Mouse (Mus musculus): ENCODE data around the gene Trmt2a.

The Trmt2a gene

GRCm38 (mm10) chr16:18248433-18249363, at the start of gene Trmt2a, which contains the start of gene Ranbp1:
Trmt2a (plus strand) TSS chr16:18248679.
Ranbp1 (minus strand) TSS chr16:18248732.
- in situ Hi-C loops (cut with MboI; ENCODE audit: low pct_unique_long_range_greater_than_20kb in 1 of 2, low sequenced_read_pairs in 2 of 2, unreplicated experiment in 1 of 2), result no loop called here

- in situ Hi-C loops (cut with MboI; ENCODE audit: low pct_unique_long_range_greater_than_20kb in 1 of 2, low sequenced_read_pairs in 2 of 2, unreplicated experiment in 1 of 2), result no loop called here
Observed at GRCm38 (mm10) chr16:18200062-18200461, 48.4 kb upstream of the Trmt2a start.

DNA sequence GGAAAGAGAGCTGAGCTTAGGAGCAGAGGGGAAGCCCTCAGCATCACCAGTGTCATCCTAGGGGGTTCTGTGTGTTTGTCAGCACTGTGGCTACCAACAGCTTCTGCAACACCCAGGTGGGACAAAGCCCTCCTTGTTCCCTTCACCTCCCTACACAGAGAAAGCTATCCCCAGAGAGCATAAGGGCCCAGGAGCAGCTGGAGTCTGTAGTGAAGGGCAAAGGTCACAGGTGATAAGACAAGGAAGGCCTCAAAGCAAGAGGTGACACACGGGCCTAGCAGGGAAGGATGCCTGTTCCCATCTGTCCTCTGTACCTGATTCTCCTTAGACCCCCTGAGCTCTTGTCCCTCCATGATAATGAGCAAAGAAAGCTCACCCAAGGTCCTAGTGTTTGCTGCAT, 46.9 kb upstream of the Trmt2a start:
- in situ Hi-C loops (cut with MboI; ENCODE audit: low pct_unique_long_range_greater_than_20kb in 1 of 2, low sequenced_read_pairs in 2 of 2, unreplicated experiment in 1 of 2), result no loop called here

- in situ Hi-C loops (cut with MboI; ENCODE audit: low pct_unique_long_range_greater_than_20kb in 1 of 2, low sequenced_read_pairs in 2 of 2, unreplicated experiment in 1 of 2), result no loop called here
Observed at GRCm38 (mm10) chr16:18202061-18202460, 46.4 kb upstream of the Trmt2a start.

DNA sequence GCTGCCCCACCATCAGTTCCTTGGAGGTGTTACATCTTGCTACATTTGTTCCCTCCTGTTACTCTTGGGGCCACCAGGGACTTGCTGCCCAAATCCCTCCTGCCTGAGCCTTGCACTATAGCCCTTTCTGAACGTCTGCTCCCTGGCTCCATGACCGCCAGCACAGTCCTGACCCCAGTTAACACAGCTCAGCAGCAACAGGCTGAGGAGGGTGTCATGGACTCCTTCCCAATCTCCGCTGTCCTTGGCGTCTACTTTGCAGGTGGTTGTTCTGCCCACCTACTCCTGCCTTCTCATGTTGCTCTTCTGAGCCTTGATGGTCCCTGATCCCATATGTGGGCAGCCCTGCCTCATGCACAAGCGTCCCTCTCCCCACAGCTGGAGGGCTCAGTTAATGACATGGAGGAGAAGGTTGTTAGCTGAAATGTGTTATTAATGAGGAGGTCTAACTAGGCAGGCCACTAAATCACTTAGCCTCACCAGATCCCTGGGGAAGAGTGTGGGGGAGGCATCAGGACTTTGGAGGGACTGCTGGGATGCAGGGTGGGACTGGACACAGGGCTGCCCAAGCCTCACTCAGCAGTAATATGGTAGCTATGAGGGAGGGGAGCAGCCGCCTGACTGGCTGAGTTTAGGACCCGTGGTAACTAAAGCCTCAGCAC, 44.9 kb upstream of the Trmt2a start:
- in situ Hi-C loops (cut with MboI; ENCODE audit: low pct_unique_long_range_greater_than_20kb in 1 of 2, low sequenced_read_pairs in 2 of 2, unreplicated experiment in 1 of 2), result no loop called here

- in situ Hi-C loops (cut with MboI; ENCODE audit: low pct_unique_long_range_greater_than_20kb in 1 of 2, low sequenced_read_pairs in 2 of 2, unreplicated experiment in 1 of 2), result loop anchor here (5.0 to 10.0 kb wide), 5 partner anchors 34 to 296 kb away; partner anchors contain the start of genes Ess2 (in 1 of the 2) and Gsc2 (in 1 of the 2)
Observed at GRCm38 (mm10) chr16:18210701-18211416, 37.6 kb upstream of the Trmt2a start.

DNA sequence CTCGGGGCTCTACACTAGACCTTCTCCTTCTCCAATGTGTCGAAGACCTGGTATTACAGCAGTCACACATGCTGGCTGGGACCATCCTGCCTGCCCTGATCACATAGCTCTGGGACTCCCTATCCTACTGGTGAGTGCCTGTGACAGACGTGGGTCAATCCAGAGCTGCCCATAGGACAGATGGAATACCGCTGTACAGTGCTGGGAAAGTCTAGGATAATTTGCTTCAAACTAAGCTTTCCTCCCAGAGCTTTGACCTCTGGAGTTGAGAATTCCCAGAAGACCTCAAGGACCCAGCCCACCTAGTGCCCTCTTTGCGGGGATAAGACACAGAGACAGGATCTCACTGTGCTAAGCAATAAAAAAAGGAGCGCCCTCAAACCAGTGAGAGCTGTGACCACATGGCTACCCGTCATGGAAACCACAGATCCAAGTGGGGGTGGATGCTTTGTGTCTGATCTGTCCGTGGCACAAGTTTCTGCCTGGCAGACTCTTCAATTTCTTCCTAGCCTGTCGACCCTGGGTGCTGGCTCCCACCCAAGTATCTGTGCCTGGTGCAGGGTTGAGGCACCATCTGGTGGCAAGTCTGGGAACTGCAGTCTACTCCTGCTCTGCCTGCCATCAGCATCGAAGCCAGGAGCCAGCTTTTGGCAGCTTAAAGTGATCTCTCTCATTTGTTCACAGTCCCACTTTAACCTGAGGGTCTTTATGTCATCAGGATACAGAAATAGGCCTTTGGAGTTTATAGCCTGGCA, 36.9 kb upstream of the Trmt2a start:
- in situ Hi-C loops (cut with MboI; ENCODE audit: low pct_unique_long_range_greater_than_20kb in 1 of 2, low sequenced_read_pairs in 2 of 2, unreplicated experiment in 1 of 2), result loop anchor here (5.0 to 10.0 kb wide), 5 partner anchors 34 to 297 kb away; partner anchors contain the start of genes Ess2 (in 1 of the 2) and Gsc2 (in 1 of the 2)

- in situ Hi-C loops (cut with MboI; ENCODE audit: low pct_unique_long_range_greater_than_20kb in 1 of 2, low sequenced_read_pairs in 2 of 2, unreplicated experiment in 1 of 2), result loop anchor here (5.0 to 10.0 kb wide), 5 partner anchors 36 to 299 kb away; partner anchors contain the start of genes Ess2 (in 1 of the 2) and Gsc2 (in 1 of the 2)
Observed at GRCm38 (mm10) chr16:18213689-18214088, 34.8 kb upstream of the Trmt2a start.

- in situ Hi-C loops (cut with MboI; ENCODE audit: low pct_unique_long_range_greater_than_20kb in 1 of 2, low sequenced_read_pairs in 2 of 2, unreplicated experiment in 1 of 2), result loop anchor here (5.0 to 10.0 kb wide), 5 partner anchors 38 to 300 kb away; partner anchors contain the start of genes Ess2 (in 1 of the 2) and Gsc2 (in 1 of the 2)
Observed at GRCm38 (mm10) chr16:18214858-18215257, 33.6 kb upstream of the Trmt2a start.

GRCm38 (mm10) chr16:18217579-18217978, 30.9 kb upstream of the Trmt2a start, which contains the start of gene Ccdc188:
Ccdc188 (plus strand) TSS chr16:18217879.
- in situ Hi-C loops (cut with MboI; ENCODE audit: low pct_unique_long_range_greater_than_20kb in 1 of 2, low sequenced_read_pairs in 2 of 2, unreplicated experiment in 1 of 2), result loop anchor here (10.0 kb wide), 2 partner anchors 53 to 303 kb away; partner anchors contain the start of genes Ess2 (in 1 of the 2) and Gsc2 (in 1 of the 2)

DNA sequence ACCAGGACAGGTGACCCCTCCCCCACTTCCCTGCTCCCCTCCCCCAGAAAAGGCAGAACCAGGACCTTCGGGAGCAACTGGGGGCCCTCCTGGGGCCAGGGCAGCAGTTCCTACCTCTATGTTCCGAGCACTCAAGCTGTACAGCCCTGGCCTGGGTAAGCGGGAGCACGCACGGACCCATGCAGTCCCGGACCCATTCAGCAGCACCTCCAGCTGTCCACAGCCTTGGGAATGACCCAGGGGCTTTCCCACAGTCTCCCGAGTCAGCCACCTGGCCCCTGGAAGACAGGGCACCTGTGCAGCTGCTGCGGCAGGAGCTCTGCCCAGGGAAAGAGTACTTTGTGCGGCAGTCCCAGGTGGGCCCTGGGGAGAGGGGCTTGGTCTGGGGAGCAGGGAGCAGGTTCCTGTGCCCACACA, 29.9 kb upstream of the Trmt2a start:
- in situ Hi-C loops (cut with MboI; ENCODE audit: low pct_unique_long_range_greater_than_20kb in 1 of 2, low sequenced_read_pairs in 2 of 2, unreplicated experiment in 1 of 2), result loop anchor here (10.0 kb wide), 2 partner anchors 54 to 304 kb away; partner anchors contain the start of genes Ess2 (in 1 of the 2) and Gsc2 (in 1 of the 2)

DNA sequence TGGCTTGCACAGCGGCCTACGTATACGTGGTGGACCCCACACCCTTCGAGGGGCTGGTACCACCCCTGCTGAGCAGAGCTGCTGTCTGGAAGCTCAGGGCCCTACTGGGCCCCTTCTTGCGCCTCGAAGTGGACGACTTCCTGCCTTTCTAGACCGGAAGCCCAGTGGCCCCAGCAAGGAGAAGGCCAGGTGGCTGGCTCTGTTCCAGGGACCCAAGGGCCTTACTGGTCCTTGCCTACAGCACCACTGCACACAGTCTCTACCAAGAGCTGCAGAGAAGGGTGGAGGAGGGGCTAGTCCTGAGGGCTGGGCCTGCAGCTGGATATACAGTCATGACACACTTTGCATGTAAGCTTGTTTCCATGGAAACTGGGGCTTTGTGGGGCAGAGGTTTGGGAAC, 28.5 kb upstream of the Trmt2a start:
- in situ Hi-C loops (cut with MboI; ENCODE audit: low pct_unique_long_range_greater_than_20kb in 1 of 2, low sequenced_read_pairs in 2 of 2, unreplicated experiment in 1 of 2), result no loop called here

- in situ Hi-C loops (cut with MboI; ENCODE audit: low pct_unique_long_range_greater_than_20kb in 1 of 2, low sequenced_read_pairs in 2 of 2, unreplicated experiment in 1 of 2), result no loop called here
Observed at GRCm38 (mm10) chr16:18220856-18221542, 27.5 kb upstream of the Trmt2a start.

GRCm38 (mm10) chr16:18221543-18221898, 27.0 kb upstream of the Trmt2a start:
- in situ Hi-C loops (cut with MboI; ENCODE audit: low pct_unique_long_range_greater_than_20kb in 1 of 2, low sequenced_read_pairs in 2 of 2, unreplicated experiment in 1 of 2), result no loop called here

- in situ Hi-C loops (cut with MboI; ENCODE audit: low pct_unique_long_range_greater_than_20kb in 1 of 2, low sequenced_read_pairs in 2 of 2, unreplicated experiment in 1 of 2), result no loop called here
Observed at GRCm38 (mm10) chr16:18222188-18222587, 26.3 kb upstream of the Trmt2a start.

DNA sequence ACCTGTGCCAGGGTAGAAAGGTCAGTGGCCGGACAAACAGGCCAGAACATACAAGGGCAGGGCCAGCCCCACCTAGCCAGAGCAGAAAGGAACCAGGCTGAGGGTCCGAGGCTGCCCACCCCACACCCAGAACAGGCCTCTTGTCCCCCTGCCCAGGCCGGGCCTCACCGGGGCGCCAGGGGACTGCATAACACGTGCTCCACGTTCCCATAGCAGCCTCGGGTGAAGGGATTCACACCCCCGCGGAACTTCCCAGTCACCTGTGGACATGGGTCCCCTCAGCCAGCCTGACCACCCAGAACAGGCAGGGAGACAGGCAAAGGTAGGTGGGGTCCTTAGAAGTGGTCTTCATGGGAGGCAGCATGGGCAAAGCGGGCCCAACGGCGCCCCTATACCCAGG, 21.3 kb upstream of the Trmt2a start:
- in situ Hi-C loops (cut with MboI; ENCODE audit: low pct_unique_long_range_greater_than_20kb in 1 of 2, low sequenced_read_pairs in 2 of 2, unreplicated experiment in 1 of 2), result no loop called here

DNA sequence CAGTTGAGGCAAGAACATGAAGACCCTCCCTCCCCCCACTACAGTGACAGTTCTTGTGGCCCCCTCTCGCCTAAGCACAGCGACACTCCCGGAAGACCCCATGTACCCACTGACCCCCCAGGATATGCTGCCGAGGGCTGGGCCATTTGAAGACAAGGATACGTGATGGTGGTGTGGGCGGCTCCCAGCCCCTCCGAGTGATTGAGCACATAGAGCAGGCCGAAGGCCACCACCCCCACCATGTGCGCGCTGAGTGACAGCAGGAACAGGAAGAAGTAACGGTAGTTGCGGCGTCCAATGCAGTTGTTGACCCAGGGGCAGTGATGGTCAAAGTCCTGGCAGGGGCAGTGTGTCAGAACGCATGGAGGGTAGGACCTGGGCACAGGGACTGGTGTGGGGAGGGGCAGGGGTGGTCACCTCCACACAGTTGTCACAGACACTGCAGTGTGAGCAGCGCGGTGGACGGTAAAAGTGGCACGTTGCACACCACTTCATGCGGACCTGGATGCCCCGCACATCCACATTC, 20.5 kb upstream of the Trmt2a start:
- in situ Hi-C loops (cut with MboI; ENCODE audit: low pct_unique_long_range_greater_than_20kb in 1 of 2, low sequenced_read_pairs in 2 of 2, unreplicated experiment in 1 of 2), result no loop called here
